9 mouse cellular contexts compared by ENCODE assay signal in the genomic region with DNA sequence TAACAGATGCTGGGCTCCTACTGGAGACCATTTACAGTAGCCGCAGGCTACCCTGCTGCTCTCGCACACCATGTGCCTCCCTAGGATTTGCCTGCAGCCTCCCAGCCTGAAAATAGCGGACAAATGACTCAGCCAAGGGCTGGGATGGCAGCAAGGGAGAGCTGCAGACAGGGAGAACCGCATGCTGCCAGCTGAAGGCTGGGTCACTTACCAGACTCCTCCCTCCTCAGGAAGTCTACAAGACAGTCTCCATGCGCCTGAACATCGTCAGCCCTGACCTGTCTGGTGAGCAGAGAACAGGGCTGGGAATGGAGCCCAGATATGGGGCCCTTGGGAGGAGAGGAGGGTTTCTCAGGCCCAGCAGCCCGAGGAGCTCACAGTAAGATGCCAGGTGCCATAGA. TPM values are rescaled to one million over a fixed set of nuclear protein-coding genes. Genes with fewer than 3 reads are reported as not detected.
DNase-seq lines count a peak whose midpoint lies in the region; ATAC-seq and TF ChIP-seq lines count a peak whose summit lies in the region.
"Had no signal": no experiment of that assay in that cellular context is flagged by ENCODE, and none has a peak within 500 bp of the region (broad histone marks: within the 10 kb centered on the region; RNA-seq: fewer than 3 reads in every experiment).

No protein-coding gene starts in this region.

- H3K36me3 ChIP-seq in kidney, embryonic 16.5 days (ENCODE audit: insufficient read depth, low read length), result peaks cover 42% of the 10 kb centered on the region

- WGBS in kidney, embryonic 16.5 days, result 38% methylated on average over 7 of the region's 7 CpGs

- H3K4me1 ChIP-seq in kidney, embryonic 16.5 days (ENCODE audit: insufficient read depth, low read length), result peaks cover 10% of the 10 kb centered on the region; the same call in 1 of the 2 replicates
- H3K4me1 ChIP-seq: midbrain, embryonic 12.5 days had no signal

- no peaks in the 10 kb centered on the region for H3K9me3 ChIP-seq in kidney, embryonic 16.5 days (ENCODE audit: low read length)
- H3K9me3 ChIP-seq: midbrain, embryonic 12.5 days had no signal

- no peaks in the 10 kb centered on the region for H3K27me3 ChIP-seq in kidney, embryonic 16.5 days (ENCODE audit: insufficient read depth, low read length)
- H3K27me3 ChIP-seq: midbrain, embryonic 12.5 days had no signal

- H3K4me3 ChIP-seq in kidney, embryonic 16.5 days (ENCODE audit: low read length), result no peak overlapping the region
- no peak overlapping the region for H3K4me3 ChIP-seq in gastrocnemius, adult 2 months
- H3K4me3 ChIP-seq: midbrain, embryonic 12.5 days had no signal

- no peak for DNase-seq in kidney, adult 11 months
- DNase-seq in NIH3T3 (ENCODE audit: low read depth), result peak; percentile 94
- DNase-seq in gastrocnemius, adult 2 months, result peak; percentile 71
- DNase-seq in kidney, postnatal 14 days, result peak; percentile 56
- DNase-seq in testis, postnatal 14 days (ENCODE audit: low spot score), result peak; percentile 63
- no peak for DNase-seq in cerebellum, adult 8-10 months
- no peak for DNase-seq in cerebellum, postnatal 25 days

- peak overlapping the region; percentile 27; the same call in 1 of the 2 replicates for H3K27ac ChIP-seq in kidney, embryonic 16.5 days (ENCODE audit: low read length)
- peak overlapping the region; percentile 61 for H3K27ac ChIP-seq in gastrocnemius, adult 2 months
- H3K27ac ChIP-seq: midbrain, embryonic 12.5 days had no signal

- ATAC-seq in kidney, embryonic 16.5 days (ENCODE audit: low FRiP score, low TSS enrichment), result no peak

- H3K4me2 ChIP-seq in kidney, embryonic 16.5 days (replicated peaks; ENCODE audit: low read depth, low read length), result no peak overlapping the region
- H3K4me2 ChIP-seq: midbrain, embryonic 12.5 days had no signal

- no peak overlapping the region for H3K9ac ChIP-seq in kidney, embryonic 16.5 days (replicated peaks; ENCODE audit: low read length)
- H3K9ac ChIP-seq: midbrain, embryonic 12.5 days had no signal

- TF ChIP-seq CTCF in gastrocnemius, adult 2 months (IDR thresholded peaks at IDR 0.05), result no peak

- intact Hi-C loops in gastrocnemius, adult 2 months (cut with DNase I), result no loop called here

RNA-seq across cellular contexts. Expression of a gene that starts 23.9 kb away (rescaled TPM):
- 42.3 and 45.1 TPM in 2 replicates for polyA plus RNA-seq in kidney, embryonic 16.5 days (2015; fragmentation: Nextera tagmentation; extraction: Ambion mirVana)
- total RNA-seq in gastrocnemius, adult 2 months (2021), result 1 to 10 TPM; 5.9 to 6.9 TPM

RNA-seq across cellular contexts. Expression of a gene that starts 32.8 kb away (rescaled TPM):
- 113 and 115 TPM in 2 replicates for polyA plus RNA-seq in kidney, embryonic 16.5 days (2015; fragmentation: Nextera tagmentation; extraction: Ambion mirVana)
- 10 to 100 TPM; 20.2 to 22.0 TPM for total RNA-seq in gastrocnemius, adult 2 months (2021)

RNA-seq across cellular contexts. Expression of a gene that starts 33.7 kb away (rescaled TPM):
- 93.6 and 98.7 TPM in 2 replicates for polyA plus RNA-seq in kidney, embryonic 16.5 days (2015; fragmentation: Nextera tagmentation; extraction: Ambion mirVana)
- 10 to 100 TPM; 26.5 to 38.8 TPM for total RNA-seq in gastrocnemius, adult 2 months (2021)

RNA-seq across cellular contexts. Expression of a gene that starts 40.8 kb away (rescaled TPM):
- polyA plus RNA-seq in kidney, embryonic 16.5 days (2015; fragmentation: Nextera tagmentation; extraction: Ambion mirVana), result 41.5 and 44.2 TPM in 2 replicates
- total RNA-seq in gastrocnemius, adult 2 months (2021), result 10 to 100 TPM in 1 of 2 experiments, 1 to 10 TPM in 1; 4.4 to 12.0 TPM

RNA-seq across cellular contexts. Expression of a gene that starts 58.5 kb away (rescaled TPM):
- polyA plus RNA-seq in kidney, embryonic 16.5 days (2015; fragmentation: Nextera tagmentation; extraction: Ambion mirVana), result 35.7 and 39.1 TPM in 2 replicates
- 1,000 to 10,000 TPM; 1,555 to 1,869 TPM for total RNA-seq in gastrocnemius, adult 2 months (2021)

Comparison
In these comparisons a context has a peak if more than half of its experiments do, and no peak if none do; other contexts are left out.
1. DNase-seq: peak in NIH3T3 (single experiment), gastrocnemius, adult 2 months (single experiment), kidney, postnatal 14 days (single experiment) and testis, postnatal 14 days (single experiment); none in kidney, adult 11 months (single experiment), cerebellum, adult 8-10 months (single experiment) and cerebellum, postnatal 25 days (0 of 2).